Mouse (Mus musculus): ENCODE data around the gene Wnt5b. TPM values are rescaled to one million over a fixed set of nuclear protein-coding genes. Genes with fewer than 3 reads are reported as not detected.

Gene Wnt5b
- polyA plus RNA-seq, 1 experiment, result not detected

DNA sequence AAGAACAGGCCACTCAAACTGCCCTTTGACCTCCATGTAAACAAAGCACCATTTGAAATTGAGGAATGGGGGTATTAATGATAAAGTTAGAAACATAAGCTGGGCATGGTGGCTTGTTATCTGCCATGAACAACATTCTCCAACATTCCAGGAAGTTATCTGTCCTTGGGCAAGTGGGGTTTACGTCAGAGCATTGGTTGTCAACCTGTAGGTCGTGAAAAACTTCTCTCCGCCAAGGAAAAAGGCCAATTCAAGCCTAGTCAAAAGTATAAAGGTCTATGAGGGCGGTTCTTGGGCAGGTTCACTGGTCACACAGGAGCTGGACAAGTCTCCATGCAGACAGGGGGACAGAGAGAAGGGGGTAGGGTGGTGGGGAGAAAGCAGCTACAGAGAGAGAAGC lies 123.1 kb downstream of the Wnt5b start:
- TF ChIP-seq CTCF (IDR thresholded peaks at IDR 0.05; ENCODE audit: control insufficient read depth, insufficient read depth, low read length) (no peak), POLR2A (IDR thresholded peaks at IDR 0.05; ENCODE audit: borderline replicate concordance, control insufficient read depth, low read depth, low read length) (no peak)
- Histone ChIP-seq H3K4me1 (ENCODE audit: control insufficient read depth, insufficient read depth, low read length) (peaks cover 3% of the 10 kb centered on the region; the same call in 1 of the 2 replicates), H3K4me3 (replicated peaks; ENCODE audit: control insufficient read depth, low read depth, low read length) (no peak overlapping the region), H3K27ac (ENCODE audit: control insufficient read depth, insufficient read depth, low read depth, low read length, poor library complexity) (no peak overlapping the region)
- WGBS, result 65% methylated on average over 4 of the region's 4 CpGs

DNA sequence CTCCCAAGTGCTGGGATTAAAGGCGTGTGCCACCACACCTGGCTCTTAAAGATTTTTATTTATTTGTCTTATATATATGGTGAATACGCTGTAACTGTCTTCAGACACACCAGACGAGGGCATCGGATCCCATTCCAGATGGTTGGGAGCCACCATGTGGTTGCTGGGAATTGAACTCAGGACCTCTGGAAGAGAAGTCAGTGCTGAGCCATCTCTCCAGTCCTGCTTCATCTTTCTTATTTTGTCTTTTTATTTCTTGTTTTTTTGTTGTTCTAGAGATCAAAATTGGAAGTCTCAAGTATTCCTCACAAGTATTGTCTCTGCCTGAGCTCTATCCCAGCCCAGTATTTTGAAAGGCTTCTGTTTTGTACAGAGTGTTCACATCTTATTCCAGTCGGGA lies 123.8 kb downstream of the Wnt5b start:
- H3K4me1 ChIP-seq (ENCODE audit: control insufficient read depth, insufficient read depth, low read length), result peaks cover 3% of the 10 kb centered on the region; the same call in 1 of the 2 replicates
- 75% methylated on average over 5 of the region's 5 CpGs for WGBS
- no peak overlapping the region for H3K4me3 ChIP-seq (replicated peaks; ENCODE audit: control insufficient read depth, low read depth, low read length)
- TF ChIP-seq CTCF (IDR thresholded peaks at IDR 0.05; ENCODE audit: control insufficient read depth, insufficient read depth, low read length) (no peak), POLR2A (IDR thresholded peaks at IDR 0.05; ENCODE audit: borderline replicate concordance, control insufficient read depth, low read depth, low read length) (no peak)
- no peak overlapping the region for H3K27ac ChIP-seq (ENCODE audit: control insufficient read depth, insufficient read depth, low read depth, low read length, poor library complexity)

DNA sequence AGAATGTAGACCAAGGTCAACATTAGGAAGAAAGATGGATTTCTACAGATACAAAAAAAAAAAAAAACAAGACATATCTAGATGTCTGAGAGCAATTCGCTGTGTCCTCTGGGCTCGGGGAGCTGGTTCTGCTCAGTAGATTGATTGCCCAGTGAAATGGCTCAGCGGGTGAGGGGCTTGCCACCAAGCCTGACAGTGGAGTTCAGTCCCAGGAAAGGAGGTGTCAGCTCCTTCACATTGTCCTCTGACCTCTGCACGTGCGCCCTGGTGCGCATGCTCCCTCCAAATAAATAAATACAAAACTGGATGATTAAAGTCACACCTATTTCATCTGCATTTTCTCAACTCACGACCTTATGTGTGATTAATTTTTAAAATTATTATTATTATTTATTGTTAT lies 124.7 kb downstream of the Wnt5b start:
- WGBS, result 88% methylated on average over 7 of the region's 7 CpGs
- Histone ChIP-seq H3K4me1 (ENCODE audit: control insufficient read depth, insufficient read depth, low read length) (peaks cover 5% of the 10 kb centered on the region; the same call in 1 of the 2 replicates), H3K4me3 (replicated peaks; ENCODE audit: control insufficient read depth, low read depth, low read length) (no peak overlapping the region), H3K27ac (ENCODE audit: control insufficient read depth, insufficient read depth, low read depth, low read length, poor library complexity) (no peak overlapping the region)
- TF ChIP-seq CTCF (IDR thresholded peaks at IDR 0.05; ENCODE audit: control insufficient read depth, insufficient read depth, low read length) (no peak), POLR2A (IDR thresholded peaks at IDR 0.05; ENCODE audit: borderline replicate concordance, control insufficient read depth, low read depth, low read length) (no peak)

DNA sequence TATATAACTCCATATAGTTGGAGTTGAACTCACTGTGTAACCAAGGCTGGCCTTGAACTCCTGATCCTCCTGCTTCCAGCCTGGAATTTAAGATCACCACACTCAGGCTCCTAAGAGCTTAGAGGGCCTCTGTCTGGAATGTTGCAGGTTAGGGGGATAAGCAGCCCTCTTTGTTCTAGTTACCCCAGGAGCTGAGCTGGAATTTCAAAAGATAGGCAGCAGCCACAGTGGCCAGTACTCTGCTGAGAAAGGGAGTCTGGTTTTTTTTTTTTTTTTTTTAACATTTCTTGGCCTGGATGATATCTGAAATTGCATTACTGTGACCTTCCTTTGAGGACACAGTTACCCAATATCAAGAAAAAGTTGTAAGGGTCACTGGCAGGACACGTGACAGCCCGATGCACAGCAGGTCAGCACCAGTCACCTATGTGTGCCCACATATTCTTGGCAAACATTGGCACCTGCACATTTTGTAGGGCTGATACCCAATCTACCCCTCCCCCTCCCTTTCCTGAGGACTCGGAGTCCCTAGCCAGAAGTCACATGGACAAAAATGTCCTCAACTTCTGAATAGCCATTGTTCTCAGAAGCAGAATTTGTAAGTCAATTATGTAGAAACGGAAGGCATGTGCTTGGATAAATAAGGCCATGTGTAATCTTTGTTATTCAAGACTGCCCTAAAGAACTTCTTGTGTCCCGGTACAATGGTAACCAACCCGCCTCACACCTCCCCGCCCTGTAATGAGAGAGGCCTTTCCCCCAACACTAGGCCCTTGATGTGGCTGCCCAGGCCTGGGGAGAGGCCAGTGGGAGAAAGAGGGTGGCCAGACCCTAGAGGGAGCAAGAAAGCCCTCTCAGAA lies 125.5 kb downstream of the Wnt5b start:
- peaks cover 5% of the 10 kb centered on the region; the same call in 1 of the 2 replicates for H3K4me1 ChIP-seq (ENCODE audit: control insufficient read depth, insufficient read depth, low read length)
- 61% methylated on average over 7 of the region's 7 CpGs for WGBS
- H3K27ac ChIP-seq (ENCODE audit: control insufficient read depth, insufficient read depth, low read depth, low read length, poor library complexity), result no peak overlapping the region
- no peak for TF ChIP-seq POLR2A (IDR thresholded peaks at IDR 0.05; ENCODE audit: borderline replicate concordance, control insufficient read depth, low read depth, low read length)
- H3K4me3 ChIP-seq (replicated peaks; ENCODE audit: control insufficient read depth, low read depth, low read length), result no peak overlapping the region

DNA sequence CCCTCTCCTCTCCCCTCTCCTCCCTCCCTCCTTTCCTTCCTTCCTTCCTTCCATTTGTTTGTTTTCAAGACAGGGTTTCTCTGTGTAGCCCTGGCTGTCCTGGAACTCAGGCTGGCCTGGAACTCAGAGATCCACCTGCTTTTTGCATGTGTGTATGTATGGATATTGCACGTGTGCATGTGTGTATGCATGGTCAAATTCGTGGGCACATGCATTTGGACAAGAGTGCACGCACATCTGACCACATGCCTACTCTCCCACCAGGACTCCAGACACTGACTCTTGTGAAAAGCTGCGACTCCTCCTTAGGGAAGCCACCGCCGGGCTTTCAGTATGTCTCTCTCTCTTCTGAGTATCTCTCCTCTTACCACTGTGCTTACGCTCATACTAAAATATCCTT lies 126.3 kb downstream of the Wnt5b start:
- H3K27ac ChIP-seq (ENCODE audit: control insufficient read depth, insufficient read depth, low read depth, low read length, poor library complexity), result no peak overlapping the region
- peaks cover 5% of the 10 kb centered on the region; the same call in 1 of the 2 replicates for H3K4me1 ChIP-seq (ENCODE audit: control insufficient read depth, insufficient read depth, low read length)
- TF ChIP-seq POLR2A (IDR thresholded peaks at IDR 0.05; ENCODE audit: borderline replicate concordance, control insufficient read depth, low read depth, low read length) (no peak), CTCF (IDR thresholded peaks at IDR 0.05; ENCODE audit: control insufficient read depth, insufficient read depth, low read length) (no peak)
- no peak overlapping the region for H3K4me3 ChIP-seq (replicated peaks; ENCODE audit: control insufficient read depth, low read depth, low read length)
- 57% methylated on average over 7 of the region's 7 CpGs for WGBS

DNA sequence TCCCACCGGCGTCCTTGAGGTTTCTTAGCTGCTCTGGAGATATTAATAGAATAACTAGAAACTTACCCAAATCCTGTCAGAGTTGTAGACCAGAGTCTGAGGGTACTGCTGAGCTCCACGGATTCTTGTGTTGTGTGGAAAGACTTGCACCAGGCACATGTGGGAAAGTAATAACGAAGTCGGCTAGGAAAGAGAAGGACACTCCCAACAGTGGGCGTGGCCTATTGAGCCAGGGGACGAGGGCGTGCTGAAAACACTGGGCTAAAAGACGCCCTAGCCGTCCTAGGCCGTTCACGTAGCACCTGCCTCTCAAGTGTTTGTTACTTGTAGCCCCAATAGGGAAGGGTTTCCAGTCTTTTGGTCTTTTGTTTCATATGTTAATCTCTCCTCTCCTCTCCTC lies 126.8 kb downstream of the Wnt5b start, which contains the start of gene Adipor2:
Gene Adipor2 (minus strand): TSS at position 351 of the 400 bp plus-strand sequence.
- Histone ChIP-seq H3K27ac (ENCODE audit: control insufficient read depth, insufficient read depth, low read depth, low read length, poor library complexity) (no peak within 1 kb of the TSS), H3K4me3 (replicated peaks; ENCODE audit: control insufficient read depth, low read depth, low read length) (peak within 1 kb of the TSS; percentile 10)

DNA sequence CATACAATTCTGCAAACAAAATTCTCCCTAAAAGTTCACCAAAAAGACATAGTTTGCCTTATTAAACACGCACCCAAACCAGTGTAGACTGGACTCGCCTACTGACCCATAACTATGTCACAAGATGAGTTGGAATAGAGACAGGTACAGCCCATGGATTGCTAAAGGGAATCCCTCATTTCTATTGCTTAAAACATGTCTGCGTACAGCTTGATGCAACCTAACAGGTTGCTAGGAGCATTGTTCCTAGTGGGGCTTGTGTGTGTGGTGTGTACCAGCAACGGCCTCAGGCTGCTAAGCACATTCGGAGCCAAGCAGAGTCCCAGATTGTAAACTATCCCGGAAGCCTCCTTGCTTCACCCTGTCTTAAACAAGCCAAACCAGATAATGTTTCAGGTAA lies 127.5 kb downstream of the Wnt5b start:
- no peak overlapping the region for H3K27ac ChIP-seq (ENCODE audit: control insufficient read depth, insufficient read depth, low read depth, low read length, poor library complexity)
- no peak for TF ChIP-seq POLR2A (IDR thresholded peaks at IDR 0.05; ENCODE audit: borderline replicate concordance, control insufficient read depth, low read depth, low read length)
- TF ChIP-seq CTCF (IDR thresholded peaks at IDR 0.05; ENCODE audit: control insufficient read depth, insufficient read depth, low read length), result no peak
- H3K4me3 ChIP-seq (replicated peaks; ENCODE audit: control insufficient read depth, low read depth, low read length), result no peak overlapping the region
- WGBS, result 24% methylated on average over 6 of the region's 6 CpGs
- H3K4me1 ChIP-seq (ENCODE audit: control insufficient read depth, insufficient read depth, low read length), result peaks cover 5% of the 10 kb centered on the region; the same call in 1 of the 2 replicates

More for the DNA sequence above, 126.8 kb downstream of the Wnt5b start, which contains the start of gene Adipor2:
- WGBS, result under 1% methylated on average over 12 of the region's 12 CpGs
- H3K4me1 ChIP-seq (ENCODE audit: control insufficient read depth, insufficient read depth, low read length), result peaks cover 5% of the 10 kb centered on the region; the same call in 1 of the 2 replicates
- TF ChIP-seq CTCF (IDR thresholded peaks at IDR 0.05; ENCODE audit: control insufficient read depth, insufficient read depth, low read length) (no peak), POLR2A (IDR thresholded peaks at IDR 0.05; ENCODE audit: borderline replicate concordance, control insufficient read depth, low read depth, low read length) (no peak)

DNA sequence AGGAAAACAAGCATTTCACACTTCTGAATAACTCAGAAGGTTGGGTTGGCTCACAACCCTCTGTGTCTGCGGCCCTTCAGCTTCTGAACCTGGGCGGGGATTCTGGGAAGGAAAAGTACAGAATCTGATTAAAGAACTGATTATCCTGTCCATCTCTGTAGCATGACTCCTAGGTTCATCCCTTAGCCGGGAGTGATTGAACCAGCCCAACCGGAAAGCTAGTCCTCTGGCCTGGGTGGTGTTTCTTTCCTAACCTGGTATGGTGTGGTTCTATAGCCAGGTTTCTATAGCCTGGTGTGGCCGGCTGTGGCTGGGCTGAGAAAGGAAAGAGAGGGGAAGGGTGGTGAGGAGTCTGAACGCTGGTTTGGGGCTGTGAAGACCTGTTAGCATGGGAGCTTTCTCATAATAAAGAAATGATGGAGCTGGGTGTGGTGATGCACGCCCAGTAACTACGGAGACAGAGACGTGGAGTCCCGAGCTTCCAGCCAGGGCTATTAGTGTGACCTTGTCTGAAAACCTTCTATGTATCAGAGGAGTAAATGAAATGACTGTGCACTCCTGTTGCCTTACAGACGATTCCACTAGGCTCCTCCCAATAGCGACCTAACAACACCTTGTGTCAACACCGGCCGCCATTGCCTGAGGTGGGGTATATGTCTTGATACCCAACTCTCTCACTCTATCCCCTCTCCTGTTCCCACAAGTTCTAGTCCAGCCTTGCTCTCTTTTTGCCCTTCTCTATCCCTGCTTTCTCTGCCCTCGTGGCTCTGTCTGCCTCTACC lies 129.7 kb downstream of the Wnt5b start:
- Histone ChIP-seq H3K4me3 (replicated peaks; ENCODE audit: control insufficient read depth, low read depth, low read length) (no peak overlapping the region), H3K27ac (ENCODE audit: control insufficient read depth, insufficient read depth, low read depth, low read length, poor library complexity) (no peak overlapping the region), H3K4me1 (ENCODE audit: control insufficient read depth, insufficient read depth, low read length) (peaks cover 5% of the 10 kb centered on the region)
- no peak for TF ChIP-seq CTCF (IDR thresholded peaks at IDR 0.05; ENCODE audit: control insufficient read depth, insufficient read depth, low read length)
- TF ChIP-seq POLR2A (IDR thresholded peaks at IDR 0.05; ENCODE audit: borderline replicate concordance, control insufficient read depth, low read depth, low read length), result no peak
- 53% methylated on average over 15 of the region's 15 CpGs for WGBS

All from bone marrow, adult 2 months (tissue).